Mouse (Mus musculus) intestine, embryonic 16.5 days (tissue): ENCODE results near the gene Olfr1290. TPM values are rescaled to one million over a fixed set of nuclear protein-coding genes. Genes with fewer than 3 reads are reported as not detected.

ENCODE experiments used
- ATAC-seq: fragments of 200-750 bp; cut with Nextera tagmentation; 2 replicates; pipeline ENCODE4 v1.8.0; 2017; ENCODE audit warnings: moderate TSS enrichment, moderate library complexity
- H3K27ac ChIP-seq: fragments of 300-500 bp; sonication (generic); 2 replicates; pipeline ENCODE4 v1.5.1; 2014; ENCODE audit warnings: mild to moderate bottlenecking, low read length
- H3K27me3 ChIP-seq: fragments of 300-500 bp; sonication (generic); replicated peaks from 2 replicates; pipeline ENCODE4 v1.6.1; 2014; ENCODE audit warnings: low read length, control low read depth, mixed read lengths; ENCODE audit not compliant: control insufficient read depth, insufficient read depth
- H3K36me3 ChIP-seq: fragments of 300-500 bp; sonication (generic); 2 replicates; pipeline ENCODE4 v1.6.1; 2014; ENCODE audit warnings: low read length, control low read depth; ENCODE audit not compliant: control insufficient read depth, insufficient read depth
- H3K4me1 ChIP-seq: fragments of 300-500 bp; sonication (generic); 2 replicates; pipeline ENCODE4 v1.6.1; 2014; ENCODE audit warnings: low read length, control low read depth, mixed read lengths; ENCODE audit not compliant: control insufficient read depth, insufficient read depth
- H3K4me2 ChIP-seq: fragments of 300-500 bp; sonication (generic); 2 replicates; pipeline ENCODE4 v1.6.1; 2014; ENCODE audit warnings: low read depth, low read length, control low read depth
- H3K4me3 ChIP-seq: fragments of 300-500 bp; sonication (generic); 2 replicates; pipeline ENCODE4 v1.5.1; 2014; ENCODE audit warnings: mild to moderate bottlenecking, low read length
- H3K9ac ChIP-seq: fragments of 300-500 bp; sonication (generic); 2 replicates; pipeline ENCODE4 v1.6.1; 2014; ENCODE audit warnings: low read depth, low read length
- H3K9me3 ChIP-seq: fragments of 300-500 bp; sonication (generic); 2 replicates; pipeline ENCODE4 v1.6.1; 2016; ENCODE audit warnings: low read length, control low read depth; ENCODE audit not compliant: control insufficient read depth
- WGBS: fragments of 180-500 bp; shearing (Covaris S2); extraction: QIAGEN DNeasy Blood & Tissue Kit; methylation state at CpG from one replicate; pipeline ENCODE4 v1.1.7; 2014; 5-methylcytosine and 5-hydroxymethylcytosine counted together
- polyA plus RNA-seq: library from polyadenylated mRNA; unstranded; fragments of >200 nt; fragmentation: Nextera tagmentation; extraction: Ambion mirVana; gene quantifications from 2 replicates; pipeline ENCODE4 v1.2.1, GENCODE M21; 2015

The Olfr1290 gene
- not detected in 2 replicates for polyA plus RNA-seq

- 73% methylated on average over 5 of the region's 5 CpGs for WGBS
- Histone ChIP-seq H3K36me3 (no peaks in the 10 kb centered on the region), H3K27ac (no peak within 1 kb of the TSS), H3K4me1 (no peaks in the 10 kb centered on the region), H3K4me3 (no peak within 1 kb of the TSS), H3K9ac (no peak within 1 kb of the TSS), H3K9me3 (no peaks in the 10 kb centered on the region), H3K27me3 (no peaks in the 10 kb centered on the region), H3K4me2 (no peak within 1 kb of the TSS)
- no peak for ATAC-seq
Measured at GRCm38 (mm10) chr2:111493729-111494128, at the start of gene Olfr1290. Olfr1290 (minus strand) TSS chr2:111493829.

GRCm38 (mm10) chr2:111540191-111540590 lies 46.6 kb upstream of the Olfr1290 start, which contains the start of gene Olfr1294:
Olfr1294 (minus strand) TSS chr2:111540291.
- no peak for ATAC-seq
- Histone ChIP-seq H3K9ac (no peak within 1 kb of the TSS), H3K27me3 (no peaks in the 10 kb centered on the region), H3K36me3 (no peaks in the 10 kb centered on the region), H3K4me1 (no peaks in the 10 kb centered on the region), H3K27ac (no peak within 1 kb of the TSS), H3K4me3 (no peak within 1 kb of the TSS), H3K4me2 (no peak within 1 kb of the TSS), H3K9me3 (no peaks in the 10 kb centered on the region)
- WGBS, result 58% methylated on average over 1 of the region's 1 CpGs

- Histone ChIP-seq H3K27me3 (no peaks in the 10 kb centered on the region), H3K4me1 (no peaks in the 10 kb centered on the region), H3K4me3 (no peak within 1 kb of the TSS), H3K36me3 (no peaks in the 10 kb centered on the region), H3K9ac (no peak within 1 kb of the TSS), H3K4me2 (no peak within 1 kb of the TSS), H3K9me3 (no peaks in the 10 kb centered on the region), H3K27ac (no peak within 1 kb of the TSS)
- WGBS, result 80% methylated on average over 1 of the region's 1 CpGs
- ATAC-seq, result no peak
Measured at GRCm38 (mm10) chr2:111524903-111525302, 31.3 kb upstream of the Olfr1290 start, which contains the start of gene Olfr1293-ps. Olfr1293-ps (plus strand) TSS chr2:111525203.

GRCm38 (mm10) chr2:111517451-111517850 lies 23.8 kb upstream of the Olfr1290 start:
- Histone ChIP-seq H3K4me3 (no peak overlapping the region), H3K27me3 (no peaks in the 10 kb centered on the region), H3K36me3 (no peaks in the 10 kb centered on the region), H3K4me2 (no peak overlapping the region), H3K9ac (no peak overlapping the region), H3K9me3 (peaks cover 3% of the 10 kb centered on the region; the same call in 1 of the 2 replicates), H3K4me1 (no peaks in the 10 kb centered on the region), H3K27ac (no peak overlapping the region)
- no peak for ATAC-seq
- 88% methylated on average over 10 of the region's 10 CpGs for WGBS

- Histone ChIP-seq H3K4me3 (no peak within 1 kb of the TSS), H3K9me3 (no peaks in the 10 kb centered on the region), H3K9ac (no peak within 1 kb of the TSS), H3K4me1 (no peaks in the 10 kb centered on the region), H3K27me3 (no peaks in the 10 kb centered on the region), H3K27ac (no peak within 1 kb of the TSS), H3K4me2 (no peak within 1 kb of the TSS), H3K36me3 (no peaks in the 10 kb centered on the region)
- WGBS, result 83% methylated on average over 3 of the region's 3 CpGs
- ATAC-seq, result no peak
Measured at GRCm38 (mm10) chr2:111496880-111497279, 3.3 kb upstream of the Olfr1290 start, which contains the start of gene Olfr1291-ps1. Olfr1291-ps1 (plus strand) TSS chr2:111497180.

- 63% methylated on average over 1 of the region's 1 CpGs for WGBS
- H3K9ac ChIP-seq, result no peak within 1 kb of the TSS
- H3K36me3 ChIP-seq, result no peaks in the 10 kb centered on the region
- no peaks in the 10 kb centered on the region for H3K27me3 ChIP-seq
- ATAC-seq, result no peak
- no peaks in the 10 kb centered on the region for H3K4me1 ChIP-seq
- no peak within 1 kb of the TSS for H3K4me3 ChIP-seq
- H3K4me2 ChIP-seq, result no peak within 1 kb of the TSS
- no peaks in the 10 kb centered on the region for H3K9me3 ChIP-seq
- no peak within 1 kb of the TSS for H3K27ac ChIP-seq
Measured at GRCm38 (mm10) chr2:111480519-111480918, 13.1 kb downstream of the Olfr1290 start, which contains the start of gene Olfr1289. Olfr1289 (plus strand) TSS chr2:111480819.

GRCm38 (mm10) chr2:111473801-111474200 lies 19.8 kb downstream of the Olfr1290 start, which contains the start of gene Olfr1288:
Olfr1288 (plus strand) TSS chr2:111474101.
- Histone ChIP-seq H3K27me3 (no peaks in the 10 kb centered on the region), H3K9ac (no peak within 1 kb of the TSS), H3K36me3 (no peaks in the 10 kb centered on the region), H3K9me3 (no peaks in the 10 kb centered on the region), H3K4me3 (no peak within 1 kb of the TSS), H3K27ac (no peak within 1 kb of the TSS), H3K4me1 (no peaks in the 10 kb centered on the region), H3K4me2 (no peak within 1 kb of the TSS)
- no peak for ATAC-seq
- 90% methylated on average over 1 of the region's 1 CpGs for WGBS

GRCm38 (mm10) chr2:111448842-111449241 lies 44.8 kb downstream of the Olfr1290 start, which contains the start of gene Olfr1287:
Olfr1287 (plus strand) TSS chr2:111449142.
- Histone ChIP-seq H3K27me3 (no peaks in the 10 kb centered on the region), H3K9me3 (no peaks in the 10 kb centered on the region), H3K4me3 (no peak within 1 kb of the TSS), H3K4me2 (no peak within 1 kb of the TSS), H3K9ac (no peak within 1 kb of the TSS), H3K27ac (no peak within 1 kb of the TSS), H3K4me1 (no peaks in the 10 kb centered on the region), H3K36me3 (no peaks in the 10 kb centered on the region)
- 84% methylated on average over 1 of the region's 1 CpGs for WGBS
- ATAC-seq, result no peak
